Mouse (Mus musculus): Measurements from ENCODE around the gene Trpm8.
A peak's percentile ranks its signal among the peaks of the same experiment; 100 is the strongest.

Trpm8 gene

DNA sequence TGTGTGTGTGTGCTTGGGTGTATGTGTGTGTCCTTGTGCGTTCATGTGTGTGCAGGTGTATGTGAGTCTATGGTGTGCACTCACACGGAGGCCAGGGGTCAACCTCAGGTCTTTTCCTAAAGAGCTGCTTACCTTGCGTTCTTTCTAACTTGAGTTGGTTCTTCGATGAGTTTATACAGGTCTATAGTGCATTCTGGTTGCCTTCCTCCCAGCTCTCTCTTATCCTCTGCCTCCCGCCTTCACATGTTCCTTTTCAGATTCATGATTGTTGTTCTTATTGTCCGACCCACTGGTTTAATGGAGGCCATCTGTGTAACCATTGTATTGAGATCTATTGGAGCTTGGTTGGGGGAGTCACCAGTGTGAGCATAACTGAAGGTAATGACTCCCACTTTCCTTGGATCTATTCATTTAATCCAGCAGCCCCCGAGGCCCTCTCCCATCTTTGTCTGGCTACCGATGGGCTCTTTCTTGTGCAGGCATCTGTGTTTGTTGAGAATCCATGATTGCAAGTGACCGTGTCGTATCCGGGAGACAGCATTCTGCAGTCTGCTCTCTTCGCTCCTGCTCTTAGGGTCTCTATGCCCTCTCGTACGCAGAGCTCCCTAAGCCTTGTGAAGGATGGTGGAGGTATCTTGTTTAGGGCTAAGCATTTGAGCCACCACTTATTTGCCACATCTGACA, 24.7 kb downstream of the Trpm8 start:
- peak; percentile 4 for DNase-seq (ENCODE audit: low spot score)

DNA sequence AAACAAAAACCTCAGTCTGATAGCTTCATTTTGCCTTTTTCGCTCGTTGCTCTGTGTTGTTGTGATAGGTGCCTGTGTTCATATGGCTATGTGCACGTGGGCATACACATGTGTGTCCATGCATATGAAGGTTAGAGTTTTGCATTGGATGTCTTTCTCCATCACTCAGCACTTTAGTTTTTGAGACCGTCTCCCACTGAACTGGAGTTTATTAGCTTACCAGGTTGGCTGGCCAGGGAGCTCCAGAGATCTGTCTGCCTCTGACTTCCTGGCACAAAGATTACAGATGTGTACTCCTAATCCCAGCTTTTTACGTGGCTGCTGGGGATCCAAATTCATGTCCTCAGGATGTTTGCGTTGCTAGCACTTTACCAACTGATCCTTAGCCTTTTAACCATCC, 26.3 kb downstream of the Trpm8 start:
- peak; percentile 7 for DNase-seq (ENCODE audit: low spot score)

DNA sequence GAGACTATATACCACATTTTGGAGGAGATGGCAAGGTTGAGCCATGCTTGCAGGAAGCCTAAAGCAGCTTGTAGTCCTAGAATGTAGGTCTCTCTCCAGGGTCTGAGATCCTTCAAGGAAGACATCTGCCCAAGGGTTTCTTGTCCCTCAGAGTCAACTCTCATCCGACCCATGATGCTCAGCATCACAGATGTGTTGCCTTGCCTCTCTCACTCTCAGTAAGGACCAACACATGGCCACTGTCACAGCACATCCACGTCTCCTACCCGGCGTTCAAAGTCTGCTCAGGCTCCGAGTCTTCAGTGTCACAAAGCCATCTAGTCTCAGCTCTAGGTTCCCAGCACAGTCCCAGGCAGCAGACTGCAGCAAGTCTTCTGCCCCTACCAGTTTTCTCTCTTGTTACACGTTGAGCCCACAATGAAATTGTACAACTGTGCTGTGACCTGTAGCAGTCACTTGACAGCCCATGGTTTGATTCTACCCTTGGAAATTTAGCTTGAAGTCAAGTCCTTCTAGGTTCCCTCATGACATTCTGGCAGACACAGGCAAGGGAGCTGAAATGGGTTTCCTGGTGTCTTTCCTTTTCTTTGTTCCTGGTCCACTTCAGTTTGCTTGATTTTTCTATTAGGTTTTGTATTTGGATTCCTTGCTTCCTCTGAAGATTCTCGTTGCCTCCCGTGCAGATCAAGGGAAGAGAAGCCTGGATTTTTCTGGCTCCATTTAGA, 27.0 kb downstream of the Trpm8 start:
- peak; percentile 0 for DNase-seq (ENCODE audit: low spot score)

DNA sequence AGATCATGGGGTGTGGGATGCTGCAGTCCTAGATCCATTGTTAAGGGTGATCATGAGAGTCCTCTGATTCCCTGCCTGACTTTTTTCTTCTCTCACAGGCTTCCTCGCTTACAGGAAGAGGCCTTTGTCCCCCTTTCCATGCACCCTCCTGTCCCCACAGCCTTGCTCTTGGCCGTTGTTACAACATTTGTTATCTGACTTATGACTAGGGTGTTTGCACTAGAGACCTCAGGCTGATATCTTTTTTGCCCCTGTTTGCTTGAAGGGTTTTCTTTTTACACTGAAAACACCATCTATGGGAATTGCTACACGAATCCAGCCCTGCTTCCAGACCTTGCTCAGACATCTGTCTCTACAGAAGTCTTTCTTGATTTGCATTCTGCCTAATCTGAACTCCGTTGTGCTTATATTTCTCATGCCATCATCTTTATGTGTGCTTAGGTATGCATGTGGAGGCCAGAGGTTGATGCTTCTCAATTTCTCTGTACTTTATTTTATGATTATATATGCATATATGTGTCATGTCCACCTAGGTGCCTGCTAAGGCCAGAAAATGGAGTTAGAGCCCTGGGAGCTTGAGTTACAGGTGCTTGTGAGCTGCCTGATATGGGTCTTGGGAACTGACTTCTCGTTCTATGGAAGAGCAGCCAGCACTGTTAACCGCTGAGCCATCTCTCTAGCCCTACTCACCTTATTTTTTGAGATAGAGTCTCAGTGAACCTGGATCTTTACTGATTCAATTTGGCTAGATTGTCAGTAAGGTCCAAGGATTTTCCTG, 27.7 kb downstream of the Trpm8 start:
- peak; percentile 2 for DNase-seq (ENCODE audit: low spot score)

DNA sequence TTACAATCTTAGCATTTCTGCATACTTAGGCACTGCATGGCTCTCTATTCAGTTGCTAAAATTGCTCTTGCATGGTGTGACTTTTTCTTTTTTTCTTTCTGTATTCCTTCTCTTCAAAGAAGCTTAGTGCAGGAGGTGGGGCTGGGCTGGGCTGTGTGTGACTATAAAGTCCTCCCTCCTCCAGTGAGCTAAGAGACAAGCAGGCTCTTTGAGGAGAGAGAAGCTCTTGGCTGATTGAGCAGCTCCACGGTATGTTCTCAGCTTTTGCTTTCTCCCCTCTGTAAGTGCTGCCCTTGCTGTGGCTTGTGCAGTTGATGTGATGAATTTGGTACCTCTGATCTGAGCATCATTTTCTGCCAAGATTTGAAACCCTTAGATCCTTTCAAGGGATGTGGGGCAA, 29.1 kb downstream of the Trpm8 start:
- no peak for DNase-seq (ENCODE audit: low spot score)

DNA sequence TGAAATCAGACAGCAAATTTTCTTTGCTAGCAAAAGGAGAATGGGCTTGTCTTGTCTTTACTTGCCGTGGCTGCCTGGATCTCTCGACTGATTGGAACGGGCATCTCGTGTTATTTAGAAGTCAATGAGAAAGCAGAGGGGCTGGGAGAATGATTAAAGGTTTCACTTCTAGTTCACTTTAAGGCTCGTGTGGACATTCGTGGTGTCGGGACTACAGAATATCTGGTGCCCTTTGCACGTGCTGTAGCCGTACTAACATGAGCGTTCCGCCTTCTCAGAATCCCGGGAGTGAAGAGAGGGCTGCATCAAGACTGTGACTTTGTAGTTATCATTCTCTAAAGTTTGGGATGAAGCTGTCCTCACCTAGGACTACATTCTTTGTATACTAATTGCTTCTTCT, 29.7 kb downstream of the Trpm8 start:
- no peak for DNase-seq (ENCODE audit: low spot score)

DNA sequence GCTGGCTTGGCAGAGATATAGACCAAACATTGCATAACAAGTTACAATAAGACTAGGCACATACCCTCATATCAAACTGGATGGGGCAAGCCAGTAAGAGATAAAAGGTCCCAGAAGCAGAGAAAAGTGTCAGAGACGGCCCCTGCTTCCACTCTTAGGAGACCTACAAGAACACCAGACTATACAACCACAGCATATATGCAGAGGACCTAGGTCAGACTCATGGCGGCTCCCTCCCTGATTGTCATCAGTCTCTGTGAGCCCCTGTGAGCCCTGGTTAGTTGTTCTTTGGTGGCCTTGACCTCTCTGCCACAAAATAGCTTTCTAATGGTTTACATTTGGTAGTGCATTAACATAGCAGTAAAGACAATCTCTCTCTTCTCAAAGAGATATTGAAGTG, 31.6 kb downstream of the Trpm8 start:
- no peak for DNase-seq (ENCODE audit: low spot score)

DNA sequence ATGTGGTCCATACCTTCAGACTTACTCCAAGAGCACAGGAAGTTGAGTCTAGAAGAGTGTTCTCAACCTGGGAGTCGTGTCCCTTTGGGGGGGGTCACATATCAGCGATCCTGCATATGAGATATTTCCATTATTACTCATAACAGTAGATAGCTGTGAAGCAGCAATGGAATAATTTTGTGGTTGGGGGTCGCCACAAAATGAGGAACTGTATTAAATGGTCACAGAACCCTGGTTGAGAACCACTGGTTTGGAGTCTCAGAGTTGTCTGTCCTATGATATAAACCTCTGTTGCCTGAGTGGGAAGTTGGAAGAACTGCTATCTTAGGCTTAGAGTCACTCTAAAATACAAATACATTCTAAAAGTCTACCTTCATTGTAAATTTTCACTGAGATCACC, 32.4 kb downstream of the Trpm8 start:
- no peak for DNase-seq (ENCODE audit: low spot score)

DNA sequence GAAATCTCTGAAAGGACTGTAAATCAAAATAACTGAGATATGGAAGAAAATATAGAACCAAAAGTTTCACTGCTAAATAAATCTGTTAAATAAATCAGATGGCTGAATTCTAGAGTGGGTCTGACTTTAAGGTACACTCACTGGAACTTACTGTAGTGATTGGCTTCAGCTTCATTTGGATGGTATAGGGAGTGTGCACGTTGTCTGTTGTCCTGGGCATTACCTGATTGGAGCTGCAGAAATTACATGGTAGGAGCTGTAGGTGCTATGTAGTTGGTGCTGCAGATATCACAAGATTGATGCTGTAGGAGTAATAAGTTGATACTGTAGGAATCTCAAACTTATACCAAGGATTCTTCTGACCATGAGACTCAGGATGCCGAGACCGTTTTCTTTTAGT, 32.9 kb downstream of the Trpm8 start:
- DNase-seq (ENCODE audit: low spot score): no peak

DNA sequence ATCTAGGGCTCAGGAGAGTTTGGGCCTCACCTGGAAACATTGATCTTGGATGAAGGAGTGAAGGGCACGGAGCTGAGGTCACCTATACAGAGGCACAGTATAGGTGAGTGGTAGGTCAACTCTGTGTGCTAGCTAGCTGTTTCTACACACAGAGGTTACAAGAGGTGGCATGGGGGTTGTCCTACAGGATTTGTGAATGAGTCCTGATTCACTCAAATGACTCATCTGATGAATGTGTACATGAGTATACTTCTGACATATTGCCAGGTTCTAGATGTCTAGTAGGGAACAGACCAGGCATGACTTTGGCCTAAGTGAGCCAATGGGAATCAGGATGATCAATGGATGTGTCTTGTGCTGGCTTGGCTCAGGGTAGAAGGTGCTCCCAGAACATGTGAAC, 39.8 kb downstream of the Trpm8 start:
- no peak for DNase-seq (ENCODE audit: low spot score)

DNA sequence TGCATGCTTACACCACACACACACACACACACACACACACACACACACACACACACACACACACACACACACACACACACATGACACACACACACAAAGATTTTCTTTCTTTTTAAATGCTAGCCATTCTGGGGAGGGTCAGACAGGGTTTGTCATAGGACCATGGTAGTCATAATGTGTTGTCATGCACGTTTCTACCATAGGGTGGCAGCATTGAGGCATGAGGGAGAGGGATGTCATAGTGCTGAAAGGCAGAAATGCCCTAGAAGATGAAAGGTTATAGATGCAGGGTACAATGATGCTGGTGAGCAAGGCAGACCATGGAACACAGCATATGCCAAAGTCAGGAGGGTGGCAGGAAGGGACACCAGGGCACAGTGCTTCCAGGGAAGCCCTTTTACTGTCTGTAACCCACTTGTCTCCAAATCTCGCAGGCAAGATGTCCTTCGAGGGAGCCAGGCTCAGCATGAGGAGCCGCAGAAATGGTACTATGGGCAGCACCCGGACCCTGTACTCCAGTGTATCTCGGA, 41.1 kb downstream of the Trpm8 start:
- peak; percentile 41 for DNase-seq (ENCODE audit: low spot score)

DNA sequence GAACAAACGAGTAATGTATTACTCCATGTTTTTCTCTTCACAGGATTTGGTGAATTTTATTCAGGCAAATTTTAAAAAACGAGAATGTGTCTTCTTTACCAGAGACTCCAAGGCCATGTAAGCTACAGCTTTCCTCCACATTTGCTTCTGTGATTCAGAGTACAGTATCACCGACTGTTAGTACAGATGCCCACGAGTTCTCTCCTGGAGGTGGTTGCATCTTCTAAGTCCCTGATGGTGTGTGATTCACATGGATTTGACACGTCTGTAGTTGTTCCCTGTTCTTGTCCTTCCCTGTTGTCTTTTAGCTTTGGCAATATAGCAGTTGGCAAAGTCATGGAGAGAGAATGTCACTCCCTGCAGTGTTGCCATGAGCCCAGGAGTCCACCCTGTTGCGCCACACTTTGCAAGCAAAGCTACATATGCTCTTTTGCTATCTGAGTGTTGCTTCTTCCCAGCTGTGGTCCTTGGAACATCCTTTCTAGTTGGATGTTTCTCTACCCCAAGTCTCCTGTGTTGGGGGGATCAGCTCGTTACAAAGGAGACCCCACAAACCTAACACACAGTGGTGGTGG, 43.4 kb downstream of the Trpm8 start:
- peak; percentile 14 for DNase-seq (ENCODE audit: low spot score)

DNA sequence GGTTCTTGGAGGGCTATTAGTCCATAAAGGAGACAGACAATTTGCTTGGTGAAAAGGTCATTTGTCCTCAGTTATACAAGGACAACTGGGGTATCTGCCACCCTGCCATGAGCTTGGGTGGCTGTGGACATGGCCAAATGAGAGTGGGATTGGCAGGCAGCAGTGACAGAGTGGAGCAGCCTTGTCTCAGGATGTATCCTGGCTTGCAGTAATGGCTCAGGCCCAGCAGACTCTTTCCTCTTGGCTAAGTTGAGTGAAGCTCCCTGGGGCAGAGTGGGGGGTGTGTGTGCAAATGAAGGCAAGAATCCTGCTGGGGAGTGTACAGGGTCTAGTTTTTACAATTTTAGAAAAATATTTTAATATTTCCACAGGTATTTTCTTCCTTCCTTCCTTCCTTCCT, 44.7 kb downstream of the Trpm8 start:
- DNase-seq (ENCODE audit: low spot score): no peak

DNA sequence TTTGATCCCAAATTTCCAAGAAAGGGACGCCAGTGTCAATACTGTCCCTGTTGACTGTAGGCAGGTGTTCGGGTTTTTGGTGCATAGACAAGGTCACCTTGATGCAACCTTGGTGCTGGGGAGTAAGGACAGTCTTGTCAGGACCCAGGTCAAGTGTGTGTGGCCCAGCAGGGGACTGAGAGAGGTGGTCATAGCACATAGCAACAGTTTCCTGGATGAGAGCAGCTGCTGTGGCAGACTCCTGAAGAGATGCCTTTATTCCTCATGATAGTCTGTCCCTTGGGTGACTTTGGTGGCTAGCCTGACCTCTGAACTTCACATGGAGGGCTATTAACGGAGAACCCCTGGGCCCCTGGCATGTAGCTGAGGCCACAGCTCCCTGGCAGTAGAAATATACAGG, 45.6 kb downstream of the Trpm8 start:
- DNase-seq (ENCODE audit: low spot score): no peak

DNA sequence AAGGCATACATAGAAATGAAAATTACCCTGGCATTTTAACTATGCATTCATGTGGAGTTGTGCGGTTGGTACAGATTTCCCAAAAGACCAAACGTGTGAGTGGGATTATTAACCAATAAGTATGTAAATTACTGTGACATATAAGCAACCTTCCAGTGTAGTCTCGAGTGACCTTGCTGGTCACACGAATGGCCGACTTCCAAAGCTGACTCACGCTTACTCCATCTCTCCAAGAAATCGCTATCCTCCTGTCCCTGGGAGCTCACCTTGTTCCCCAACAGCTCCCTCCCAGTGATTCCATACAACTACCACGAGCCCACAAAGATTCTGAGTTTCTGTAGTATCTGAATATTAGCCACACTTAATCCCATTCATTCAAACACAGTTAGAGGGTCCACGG, 62.0 kb downstream of the Trpm8 start:
- DNase-seq (ENCODE audit: low spot score): no peak

DNA sequence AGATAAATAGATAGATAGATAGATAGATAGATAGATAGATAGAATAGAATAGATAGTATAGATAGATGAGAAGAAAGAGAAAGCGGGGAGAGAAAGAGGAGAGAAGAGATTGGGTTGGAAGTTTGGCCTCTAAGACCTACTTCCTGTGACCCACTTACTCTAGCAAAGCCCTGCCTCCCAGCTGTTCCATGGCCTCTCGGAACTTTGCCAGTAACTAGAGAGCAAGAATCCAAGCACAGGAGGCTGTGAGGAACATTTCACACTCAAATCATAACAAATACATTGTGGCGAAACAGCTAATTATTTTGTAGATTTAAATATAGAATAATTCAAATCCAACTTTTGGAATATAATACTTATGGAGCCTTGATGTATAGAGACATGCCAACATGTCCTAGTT, 65.2 kb downstream of the Trpm8 start:
- DNase-seq (ENCODE audit: low spot score): peak; percentile 3

DNA sequence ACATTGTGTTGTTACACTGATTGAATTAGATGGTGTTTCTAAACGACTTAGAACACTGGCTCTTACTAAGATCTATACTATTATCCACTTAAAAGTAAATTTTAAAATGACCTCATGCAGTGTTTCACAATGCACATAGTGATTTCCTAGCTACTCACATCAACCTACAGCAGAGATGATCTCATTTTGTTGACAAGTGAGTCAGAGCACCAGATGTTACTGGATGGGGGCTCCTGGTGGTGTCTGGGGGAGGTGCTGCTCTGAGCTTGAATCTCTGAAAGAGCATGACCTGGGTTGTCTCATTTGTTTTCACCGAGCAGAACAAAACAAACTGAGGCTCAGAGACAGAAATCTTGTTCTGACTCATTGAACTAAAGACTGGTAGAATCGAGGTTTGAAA, 68.1 kb downstream of the Trpm8 start:
- DNase-seq (ENCODE audit: low spot score): no peak

DNA sequence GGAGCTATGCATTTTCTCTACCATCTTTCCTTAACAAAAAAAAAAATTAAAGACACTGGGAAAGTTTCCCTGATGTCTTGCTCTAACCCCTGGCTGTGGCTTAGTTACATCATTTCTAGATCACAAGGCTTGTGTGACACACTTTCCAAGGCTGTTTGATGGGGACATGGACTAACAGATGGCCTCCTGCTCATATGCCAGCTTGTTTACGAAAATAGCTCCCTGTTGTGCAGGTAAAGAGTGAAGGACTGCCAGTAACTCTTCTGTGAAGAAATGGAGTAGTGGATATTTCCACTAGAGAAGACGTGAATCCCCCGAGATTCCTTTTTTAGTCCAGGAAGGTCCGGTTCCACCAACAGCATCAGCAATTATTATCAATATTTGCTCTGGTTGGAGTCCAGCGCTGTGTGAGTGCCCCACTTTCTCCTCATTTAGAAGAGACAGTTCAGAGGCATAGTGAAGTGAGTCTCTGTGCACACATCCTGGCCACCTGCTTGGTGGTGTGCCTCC, 71.1 kb downstream of the Trpm8 start:
- DNase-seq (ENCODE audit: low spot score): no peak

DNA sequence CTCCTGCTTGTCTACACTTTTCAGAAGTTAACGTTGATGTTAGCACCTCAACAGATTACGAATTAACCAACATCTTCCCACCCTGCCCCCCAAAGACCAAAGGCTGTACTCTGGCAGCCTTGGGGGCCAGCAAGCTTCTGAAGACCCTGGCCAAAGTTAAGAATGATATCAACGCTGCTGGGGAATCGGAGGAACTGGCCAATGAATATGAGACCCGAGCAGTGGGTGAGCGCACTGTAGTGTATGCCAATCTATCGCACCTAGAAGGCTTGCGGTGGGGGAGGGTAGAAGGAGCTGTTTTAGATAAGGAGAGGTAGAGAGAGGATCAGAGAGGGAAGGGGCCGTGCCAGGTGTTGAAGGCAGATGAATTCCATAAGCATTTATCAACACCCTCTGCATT, 73.3 kb downstream of the Trpm8 start:
- DNase-seq (ENCODE audit: low spot score): no peak

DNA sequence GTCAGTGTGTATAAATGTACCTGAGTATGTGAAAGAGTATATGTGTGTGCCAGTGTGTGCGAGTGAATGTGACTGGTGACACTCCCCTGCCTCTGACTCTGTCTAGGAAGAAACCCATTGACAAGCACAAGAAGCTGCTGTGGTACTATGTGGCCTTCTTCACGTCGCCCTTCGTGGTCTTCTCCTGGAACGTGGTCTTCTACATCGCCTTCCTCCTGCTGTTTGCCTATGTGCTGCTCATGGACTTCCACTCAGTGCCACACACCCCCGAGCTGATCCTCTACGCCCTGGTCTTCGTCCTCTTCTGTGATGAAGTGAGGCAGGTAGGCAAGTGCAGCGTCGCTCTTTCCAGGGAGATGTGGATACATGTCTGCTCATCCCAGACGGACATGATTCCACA, 77.6 kb downstream of the Trpm8 start:
- DNase-seq (ENCODE audit: low spot score): no peak

DNA sequence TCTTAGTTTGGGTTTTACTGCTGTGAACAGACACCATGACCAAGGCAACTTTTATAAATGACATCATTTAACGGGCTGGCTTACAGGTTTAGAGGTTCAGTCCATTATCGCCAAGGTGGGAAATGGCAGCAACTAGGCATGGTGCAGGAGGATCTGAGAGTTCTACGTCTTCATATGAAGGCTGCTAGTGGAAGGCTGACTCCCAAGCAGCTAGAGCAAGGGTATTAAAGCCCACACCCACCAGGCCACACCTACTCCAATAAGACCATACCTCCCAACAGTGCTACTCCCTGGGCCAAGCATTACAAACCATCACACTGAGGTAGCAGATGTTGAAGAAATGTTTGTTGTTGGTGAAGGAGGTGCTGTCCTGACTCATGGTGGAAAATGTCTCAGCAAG, 78.2 kb downstream of the Trpm8 start:
- no peak for DNase-seq (ENCODE audit: low spot score)

DNA sequence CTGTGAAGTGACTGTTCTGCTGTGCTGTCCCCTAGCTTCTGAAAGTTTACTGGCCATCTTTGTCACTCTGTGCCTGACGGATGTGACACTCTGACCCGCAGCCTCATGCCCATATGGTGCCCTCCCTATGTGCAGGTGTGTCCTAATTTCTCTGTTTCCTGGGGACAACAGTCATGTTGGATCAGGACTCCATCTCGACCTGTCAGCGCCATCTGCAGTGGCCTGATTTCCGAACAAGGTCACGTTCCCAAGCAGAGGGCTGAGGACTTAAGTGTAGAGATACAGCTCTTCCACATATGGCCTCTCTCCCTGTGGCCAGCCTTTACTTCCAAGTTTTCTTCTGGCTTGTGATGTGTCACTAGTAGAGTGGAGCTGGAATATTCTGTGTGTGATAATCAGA, 79.2 kb downstream of the Trpm8 start:
- DNase-seq (ENCODE audit: low spot score): no peak

Measured in lung, postnatal 25 days (tissue).